ENCODE assay signal across 32 mouse cellular contexts in the genomic region with DNA sequence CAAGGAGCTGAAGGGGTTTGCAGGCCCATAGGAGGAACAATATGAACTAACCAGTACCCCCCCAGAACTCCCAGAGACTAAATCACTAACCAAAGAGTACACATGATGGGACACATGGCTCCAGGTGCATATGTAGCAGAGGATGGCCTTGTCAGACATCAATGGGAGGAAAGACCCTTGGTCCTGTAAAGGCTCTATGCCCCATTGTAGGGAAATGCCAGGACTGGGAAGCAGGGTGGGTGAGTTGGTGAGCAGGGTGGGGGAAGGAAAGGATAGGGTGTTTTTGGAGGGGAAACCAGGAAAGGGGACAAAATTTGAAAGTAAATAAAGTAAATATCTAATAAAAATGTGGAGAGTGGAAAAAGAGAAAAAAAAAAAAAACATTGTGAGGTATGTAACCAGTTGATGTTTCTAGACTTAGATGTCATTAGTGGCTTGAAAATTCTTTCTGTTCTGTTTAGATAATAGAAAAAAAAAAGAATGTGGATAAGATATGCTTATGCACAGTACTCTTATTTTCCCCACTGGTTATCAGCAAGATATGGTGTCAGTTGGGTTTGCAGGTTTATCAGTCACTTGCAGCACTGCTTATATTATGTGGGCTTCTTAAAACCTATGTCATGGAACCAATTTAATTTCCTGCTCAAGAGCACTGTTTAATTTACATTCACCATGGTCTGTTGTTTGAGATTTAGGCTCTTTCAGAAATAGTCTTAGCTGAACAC.
A peak's percentile ranks its signal among the peaks of the same experiment; 100 is the strongest.
DNase-seq lines count a peak whose midpoint lies in the region; ATAC-seq and TF ChIP-seq lines count a peak whose summit lies in the region.
"Had no signal": no experiment of that assay in that cellular context is flagged by ENCODE, and none has a peak within 500 bp of the region (broad histone marks: within the 10 kb centered on the region; RNA-seq: fewer than 3 reads in every experiment).

No protein-coding gene starts in this region.

- H3K27ac ChIP-seq in midbrain, embryonic 15.5 days: no peak overlapping the region
- no peak overlapping the region for H3K27ac ChIP-seq in midbrain, postnatal 0 days (ENCODE audit: low read depth, low read length)
- peak overlapping the region; percentile 51; the same call in 1 of the 2 replicates for H3K27ac ChIP-seq in liver, embryonic 15.5 days (replicated peaks)
- H3K27ac ChIP-seq in hindbrain, embryonic 10.5 days: no peak overlapping the region
- H3K27ac ChIP-seq: embryonic facial prominence, embryonic 10.5 days; embryonic facial prominence, embryonic 15.5 days; gastrocnemius, adult 2 months; kidney, embryonic 15.5 days; left cerebral cortex, adult 2 months; midbrain, embryonic 12.5 days; neural tube, embryonic 12.5 days; stomach, postnatal 0 days had no signal

- no peaks in the 10 kb centered on the region for H3K27me3 ChIP-seq in midbrain, embryonic 15.5 days (replicated peaks)
- H3K27me3 ChIP-seq in midbrain, postnatal 0 days (ENCODE audit: insufficient read depth, low read length): no peaks in the 10 kb centered on the region
- no peaks in the 10 kb centered on the region for H3K27me3 ChIP-seq in liver, embryonic 15.5 days
- H3K27me3 ChIP-seq in hindbrain, embryonic 10.5 days (ENCODE audit: insufficient read depth, poor library complexity, severe bottlenecking): no peaks in the 10 kb centered on the region
- H3K27me3 ChIP-seq: embryonic facial prominence, embryonic 15.5 days; kidney, embryonic 15.5 days; midbrain, embryonic 12.5 days; neural tube, embryonic 12.5 days had no signal

- H3K4me2 ChIP-seq in midbrain, embryonic 15.5 days: no peak overlapping the region
- H3K4me2 ChIP-seq in midbrain, postnatal 0 days (ENCODE audit: low read depth, low read length, poor library complexity, severe bottlenecking): no peak overlapping the region
- H3K4me2 ChIP-seq in liver, embryonic 15.5 days: no peak overlapping the region
- H3K4me2 ChIP-seq: embryonic facial prominence, embryonic 15.5 days; kidney, embryonic 15.5 days; lung, embryonic 14.5 days; midbrain, embryonic 12.5 days; neural tube, embryonic 12.5 days had no signal

- ATAC-seq in midbrain, embryonic 15.5 days (replicated peaks): peak; percentile 45; the same call in 1 of the 2 replicates
- ATAC-seq in midbrain, postnatal 0 days (ENCODE audit: low FRiP score): no peak
- peak; percentile 47; the same call in 1 of the 2 replicates for ATAC-seq in common myeloid progenitor, adult 5-6 weeks (replicated peaks; ENCODE audit: low read depth, poor library complexity, severe bottlenecking)
- ATAC-seq in liver, embryonic 15.5 days (ENCODE audit: insufficient read depth): peak; percentile 92
- ATAC-seq: activated CD4-positive, CD25-positive, alpha-beta regulatory T cell, adult 4 months; forebrain, embryonic 14.5 days; hindbrain, embryonic 16.5 days had no signal

- no peaks in the 10 kb centered on the region for H3K4me1 ChIP-seq in midbrain, embryonic 15.5 days
- H3K4me1 ChIP-seq in midbrain, postnatal 0 days (ENCODE audit: insufficient read depth, low read length): no peaks in the 10 kb centered on the region
- H3K4me1 ChIP-seq in liver, embryonic 15.5 days (replicated peaks): no peaks in the 10 kb centered on the region
- H3K4me1 ChIP-seq in hindbrain, embryonic 10.5 days (replicated peaks): no peaks in the 10 kb centered on the region
- H3K4me1 ChIP-seq: embryonic facial prominence, embryonic 10.5 days; embryonic facial prominence, embryonic 15.5 days; kidney, embryonic 15.5 days; midbrain, embryonic 12.5 days; neural tube, embryonic 12.5 days had no signal

- H3K4me3 ChIP-seq in midbrain, embryonic 15.5 days: no peak overlapping the region
- H3K4me3 ChIP-seq in midbrain, postnatal 0 days (ENCODE audit: low read depth, low read length): no peak overlapping the region
- H3K4me3 ChIP-seq in liver, embryonic 15.5 days (replicated peaks): no peak overlapping the region
- H3K4me3 ChIP-seq in hindbrain, embryonic 10.5 days: no peak overlapping the region
- H3K4me3 ChIP-seq: embryonic facial prominence, embryonic 10.5 days; embryonic facial prominence, embryonic 15.5 days; gastrocnemius, adult 2 months; kidney, embryonic 15.5 days; left cerebral cortex, adult 2 months; midbrain, embryonic 12.5 days; neural tube, embryonic 12.5 days had no signal

- H3K9me3 ChIP-seq in midbrain, embryonic 15.5 days: no peaks in the 10 kb centered on the region
- no peaks in the 10 kb centered on the region for H3K9me3 ChIP-seq in midbrain, postnatal 0 days (ENCODE audit: low read length)
- no peaks in the 10 kb centered on the region for H3K9me3 ChIP-seq in liver, embryonic 15.5 days (replicated peaks)
- H3K9me3 ChIP-seq in hindbrain, embryonic 10.5 days: no peaks in the 10 kb centered on the region
- H3K9me3 ChIP-seq: embryonic facial prominence, embryonic 10.5 days; embryonic facial prominence, embryonic 15.5 days; kidney, embryonic 15.5 days; midbrain, embryonic 12.5 days; neural tube, embryonic 12.5 days had no signal

- no peak overlapping the region for H3K9ac ChIP-seq in midbrain, embryonic 15.5 days
- no peak overlapping the region for H3K9ac ChIP-seq in midbrain, postnatal 0 days (replicated peaks; ENCODE audit: low read length, poor library complexity, severe bottlenecking)
- no peak overlapping the region for H3K9ac ChIP-seq in liver, embryonic 15.5 days
- H3K9ac ChIP-seq: embryonic facial prominence, embryonic 15.5 days; kidney, embryonic 15.5 days; lung, embryonic 14.5 days; midbrain, embryonic 12.5 days; neural tube, embryonic 12.5 days had no signal

- DNase-seq in midbrain, postnatal 0 days (ENCODE audit: low spot score): no peak
- DNase-seq in layer of hippocampus, postnatal 14 days (ENCODE audit: low spot score in 2 of 2): no peak
- no peak for DNase-seq in embryo, embryonic 10.5 days (ENCODE audit: low spot score)
- DNase-seq in adrenal gland, postnatal 14 days: no peak
- DNase-seq in hindbrain, embryonic 10.5 days (ENCODE audit: low spot score): no peak
- DNase-seq: adrenal gland, adult 2 months; cerebellum, adult 18-20 months; cerebellum, postnatal 10 days; gastrocnemius, adult 2 months; gastrocnemius, postnatal 36 days; heart, postnatal 14 days; kidney, adult 18-20 months; kidney, postnatal 25 days; left cerebral cortex, postnatal 4 days; lung, embryonic 14.5 days; lung, postnatal 14 days; right cerebral cortex, adult 18-20 months; thymus, adult 18-20 months; thymus, postnatal 25 days had no signal

- H3K36me3 ChIP-seq in midbrain, embryonic 15.5 days (replicated peaks): no peaks in the 10 kb centered on the region
- no peaks in the 10 kb centered on the region for H3K36me3 ChIP-seq in midbrain, postnatal 0 days (ENCODE audit: insufficient read depth, low read length)
- H3K36me3 ChIP-seq in liver, embryonic 15.5 days (replicated peaks): no peaks in the 10 kb centered on the region
- no peaks in the 10 kb centered on the region for H3K36me3 ChIP-seq in hindbrain, embryonic 10.5 days
- H3K36me3 ChIP-seq: embryonic facial prominence, embryonic 10.5 days; embryonic facial prominence, embryonic 15.5 days; kidney, embryonic 15.5 days; midbrain, embryonic 12.5 days; neural tube, embryonic 12.5 days had no signal

- TF ChIP-seq CTCF in midbrain, postnatal 0 days (IDR thresholded peaks at IDR 0.05): no peak
